Mouse (Mus musculus) testis, adult 2 months (tissue): ENCODE results near the gene Myo1b. TPM values are rescaled to one million over a fixed set of nuclear protein-coding genes. Genes with fewer than 3 reads are reported as not detected.

ENCODE experiments used
- H3K27ac ChIP-seq: fragments of 200-500 bp; 2 replicates; pipeline ENCODE4 v1.5.1; 2012; ENCODE audit warnings: low read depth, low read length; ENCODE audit not compliant: control insufficient read depth, insufficient read depth
- H3K27me3 ChIP-seq: fragments of 200-500 bp; 2 replicates; pipeline ENCODE4 v1.6.1; 2012; ENCODE audit warnings: mild to moderate bottlenecking, low read length, moderate library complexity; ENCODE audit not compliant: control insufficient read depth, insufficient read depth
- H3K36me3 ChIP-seq: fragments of 200-500 bp; 2 replicates; pipeline ENCODE4 v1.6.1; 2012; ENCODE audit warnings: mild to moderate bottlenecking, low read length; ENCODE audit not compliant: control insufficient read depth, insufficient read depth
- H3K4me1 ChIP-seq: fragments of 200-500 bp; 2 replicates; pipeline ENCODE4 v1.6.1; 2012; ENCODE audit warnings: low read length; ENCODE audit not compliant: control insufficient read depth, insufficient read depth
- H3K4me3 ChIP-seq: fragments of 200-500 bp; 2 replicates; pipeline ENCODE4 v1.5.1; 2012; ENCODE audit warnings: low read depth, mild to moderate bottlenecking, low read length, moderate library complexity, mixed read lengths; ENCODE audit not compliant: control insufficient read depth
- CTCF ChIP-seq: fragments of 200-500 bp; IDR thresholded peaks from 2 replicates; pipeline ENCODE4 v1.5.1; 2012; ENCODE audit warnings: low read depth, mild to moderate bottlenecking, inconsistent platforms, low read length, moderate library complexity; ENCODE audit not compliant: control insufficient read depth, insufficient read depth, insufficient replicate concordance
- POLR2A ChIP-seq: fragments of 200-500 bp; IDR thresholded peaks from 2 replicates; pipeline ENCODE4 v1.6.1; 2012; ENCODE audit warnings: low read depth, mild to moderate bottlenecking, inconsistent platforms, low read length, moderate library complexity; ENCODE audit not compliant: control insufficient read depth
- polyA plus RNA-seq: library from polyadenylated mRNA; depleted of rRNA; stranded (reverse); fragments of >200 nt; gene quantifications from 2 replicates; pipeline ENCODE4 v1.2.3, GENCODE M21; 2012

Gene Myo1b
- polyA plus RNA-seq, 1 experiment = 0.89 TPM

- TF ChIP-seq CTCF (no peak), POLR2A (no peak)
- Histone ChIP-seq H3K4me3 (no peak overlapping the region), H3K27ac (no peak overlapping the region), H3K4me1 (no peaks in the 10 kb centered on the region), H3K36me3 (no peaks in the 10 kb centered on the region), H3K27me3 (no peaks in the 10 kb centered on the region)
Measured at GRCm38 (mm10) chr1:51860837-51861236, 55.0 kb downstream of the Myo1b start.

GRCm38 (mm10) chr1:51856946-51857345 lies 58.9 kb downstream of the Myo1b start:
- no peaks in the 10 kb centered on the region for H3K4me1 ChIP-seq
- H3K27me3 ChIP-seq = no peaks in the 10 kb centered on the region
- no peak for TF ChIP-seq POLR2A
- TF ChIP-seq CTCF = no peak
- no peak overlapping the region for H3K4me3 ChIP-seq
- H3K27ac ChIP-seq = no peak overlapping the region
- H3K36me3 ChIP-seq = no peaks in the 10 kb centered on the region

GRCm38 (mm10) chr1:51856245-51856915 lies 59.5 kb downstream of the Myo1b start:
- Histone ChIP-seq H3K27me3 (no peaks in the 10 kb centered on the region), H3K4me3 (no peak overlapping the region), H3K27ac (no peak overlapping the region), H3K36me3 (no peaks in the 10 kb centered on the region), H3K4me1 (no peaks in the 10 kb centered on the region)
- TF ChIP-seq CTCF = no peak
- no peak for TF ChIP-seq POLR2A

- H3K4me1 ChIP-seq = no peaks in the 10 kb centered on the region
- no peaks in the 10 kb centered on the region for H3K36me3 ChIP-seq
- H3K27me3 ChIP-seq = no peaks in the 10 kb centered on the region
- H3K27ac ChIP-seq = no peak overlapping the region
- no peak overlapping the region for H3K4me3 ChIP-seq
- TF ChIP-seq CTCF = no peak
- TF ChIP-seq POLR2A = no peak
Measured at GRCm38 (mm10) chr1:51855541-51856244, 60.2 kb downstream of the Myo1b start.

- no peak overlapping the region for H3K27ac ChIP-seq
- no peak overlapping the region for H3K4me3 ChIP-seq
- H3K4me1 ChIP-seq = no peaks in the 10 kb centered on the region
- H3K27me3 ChIP-seq = no peaks in the 10 kb centered on the region
- TF ChIP-seq CTCF (no peak), POLR2A (no peak)
- H3K36me3 ChIP-seq = no peaks in the 10 kb centered on the region
Measured at GRCm38 (mm10) chr1:51852314-51852713, 63.6 kb downstream of the Myo1b start.

- no peak overlapping the region for H3K27ac ChIP-seq
- no peaks in the 10 kb centered on the region for H3K4me1 ChIP-seq
- H3K36me3 ChIP-seq = no peaks in the 10 kb centered on the region
- no peak overlapping the region for H3K4me3 ChIP-seq
- no peaks in the 10 kb centered on the region for H3K27me3 ChIP-seq
- TF ChIP-seq CTCF = no peak
- no peak for TF ChIP-seq POLR2A
Measured at GRCm38 (mm10) chr1:51849570-51850211, 66.2 kb downstream of the Myo1b start.

GRCm38 (mm10) chr1:51845264-51846036 lies 70.4 kb downstream of the Myo1b start:
- no peaks in the 10 kb centered on the region for H3K4me1 ChIP-seq
- H3K4me3 ChIP-seq = no peak overlapping the region
- no peak overlapping the region for H3K27ac ChIP-seq
- no peaks in the 10 kb centered on the region for H3K36me3 ChIP-seq
- TF ChIP-seq CTCF = no peak
- TF ChIP-seq POLR2A = no peak
- no peaks in the 10 kb centered on the region for H3K27me3 ChIP-seq
